Mouse (Mus musculus) limb, embryonic 14.5 days (tissue): Measurements from ENCODE around the gene Olfr867. TPM values are rescaled to one million over a fixed set of nuclear protein-coding genes. Genes with fewer than 3 reads are reported as not detected.

ENCODE experiments used
- ATAC-seq: fragments of 200-750 bp; cut with Nextera tagmentation; 2 replicates; pipeline ENCODE4 v1.8.0; 2017; ENCODE audit warnings: low read depth, moderate number of reproducible peaks, moderate TSS enrichment; ENCODE audit not compliant: low FRiP score
- DNase-seq: peaks from one replicate; pipeline ENCODE4 v3.0.0-alpha.2; 2015; ENCODE audit warnings: low spot score
- H3K27ac ChIP-seq: fragments of 300-500 bp; sonication (generic); replicated peaks from 2 replicates; pipeline ENCODE4 v1.5.1; 2014; ENCODE audit warnings: low read depth, mild to moderate bottlenecking, low read length, moderate library complexity, mixed read lengths
- H3K27me3 ChIP-seq: fragments of 300-500 bp; sonication (generic); 2 replicates; pipeline ENCODE4 v1.6.1; 2014; ENCODE audit warnings: low read length, mixed read lengths; ENCODE audit not compliant: control insufficient read depth, insufficient read depth
- H3K36me3 ChIP-seq: fragments of 300-500 bp; sonication (generic); 2 replicates; pipeline ENCODE4 v1.6.1; 2014; ENCODE audit warnings: mild to moderate bottlenecking, low read length, moderate library complexity, mixed read lengths; ENCODE audit not compliant: control insufficient read depth, insufficient read depth
- H3K4me1 ChIP-seq: fragments of 300-500 bp; sonication (generic); 2 replicates; pipeline ENCODE4 v1.6.1; 2014; ENCODE audit warnings: antibody characterized with exemption, low read length, mixed read lengths; ENCODE audit not compliant: control insufficient read depth, insufficient read depth
- H3K4me2 ChIP-seq: fragments of 300-500 bp; sonication (generic); replicated peaks from 2 replicates; pipeline ENCODE4 v1.6.1; 2014; ENCODE audit warnings: low read depth, mild to moderate bottlenecking, low read length, moderate library complexity; ENCODE audit not compliant: severe bottlenecking
- H3K4me3 ChIP-seq: fragments of 300-500 bp; sonication (generic); replicated peaks from 2 replicates; pipeline ENCODE4 v1.5.1; 2014; ENCODE audit warnings: low read length
- H3K9ac ChIP-seq: fragments of 300-500 bp; sonication (generic); 2 replicates; pipeline ENCODE4 v1.6.1; 2014; ENCODE audit warnings: mild to moderate bottlenecking, low read depth, low read length, moderate library complexity; ENCODE audit not compliant: severe bottlenecking
- H3K9me3 ChIP-seq: fragments of 300-500 bp; sonication (generic); 2 replicates; pipeline ENCODE4 v1.6.1; 2016; ENCODE audit warnings: low read length; ENCODE audit not compliant: control insufficient read depth
- POLR2A ChIP-seq: fragments of 200-500 bp; IDR thresholded peaks from 2 replicates; pipeline ENCODE4 v1.8.0; 2012; ENCODE audit warnings: inconsistent platforms, mild to moderate bottlenecking, moderate library complexity, borderline replicate concordance; ENCODE audit not compliant: insufficient read depth, insufficient read length; ENCODE audit errors: extremely low read depth
- WGBS: fragments of 180-500 bp; shearing (Covaris S2); extraction: QIAGEN DNeasy Blood & Tissue Kit; methylation state at CpG from one replicate; pipeline ENCODE4 v1.1.7; 2014; 5-methylcytosine and 5-hydroxymethylcytosine counted together
- microRNA-seq: library from miRNA; unstranded; fragments of <30 nt; microRNA quantifications from one replicate; pipeline ENCODE4, GENCODE M21; 2016
- polyA plus RNA-seq, 2 experiments: library from polyadenylated mRNA; depleted of rRNA in 1 of 2; stranded (reverse) in 1 of 2; unstranded in 1 of 2; fragments of >200 nt; fragmentation: Nextera tagmentation in 1 of 2; extraction: Ambion mirVana in 1 of 2; gene quantifications; 2 replicates each; pipeline versions ENCODE4 v1.2.1 to v1.2.3; 2012 to 2014

The Olfr867 gene
- polyA plus RNA-seq, 2 experiments: not detected

DNA sequence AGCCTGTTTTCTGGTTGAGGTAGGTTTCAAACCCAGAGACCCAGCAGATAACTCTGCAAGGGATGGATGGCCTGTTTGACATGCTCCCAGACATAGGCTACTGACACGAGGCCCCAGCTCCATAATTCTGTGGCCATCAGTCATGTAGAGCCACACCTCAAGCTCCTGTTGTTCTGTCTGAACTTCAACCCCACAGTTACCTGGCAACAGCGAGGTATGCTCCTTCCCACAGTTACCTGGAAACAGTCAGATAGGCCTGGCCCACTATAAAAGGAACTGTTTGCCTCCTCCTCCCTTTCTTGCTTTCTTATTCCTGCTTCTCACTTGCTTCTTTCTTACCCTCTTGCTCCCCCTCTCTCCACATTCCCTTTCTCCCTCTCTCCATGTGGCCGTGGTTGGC is 9.4 kb downstream of the Olfr867 start:
- no peak overlapping the region for H3K9ac ChIP-seq
- TF ChIP-seq POLR2A: no peak

DNA sequence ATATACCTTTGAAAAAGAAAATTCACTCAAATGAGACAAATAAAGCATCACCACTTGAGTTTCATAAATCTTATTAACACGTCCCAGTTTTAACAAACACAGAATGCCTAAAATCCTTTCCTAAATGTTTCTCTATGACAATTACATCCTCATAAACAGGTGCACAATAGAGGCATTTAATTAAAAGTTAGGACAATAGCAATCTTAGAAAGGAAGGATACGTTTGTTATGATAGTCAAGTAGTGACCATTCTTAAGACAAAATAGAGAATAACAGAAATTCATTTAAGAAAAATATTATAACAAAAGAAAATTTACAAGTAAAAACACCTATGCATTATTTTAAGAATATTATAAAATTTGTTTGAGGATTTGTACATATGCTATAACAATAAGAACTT is 29.4 kb downstream of the Olfr867 start, which contains the start of gene Olfr866:
Gene Olfr866, minus strand, starts transcription at position 101 of the 400 bp plus-strand sequence.
- WGBS: 78% methylated on average over 2 of the region's 2 CpGs
- no peak for ATAC-seq

More for the DNA sequence above, 9.4 kb downstream of the Olfr867 start:
- Histone ChIP-seq H3K27ac (no peak overlapping the region), H3K27me3 (no peaks in the 10 kb centered on the region), H3K4me3 (no peak overlapping the region), H3K9me3 (0 out of 2 replicates have a peak, but pooled peaks cover 5% of the 10 kb centered on the region), H3K36me3 (no peaks in the 10 kb centered on the region), H3K4me2 (no peak overlapping the region), H3K4me1 (no peaks in the 10 kb centered on the region)
- DNase-seq (no peak), ATAC-seq (no peak)
- 73% methylated on average over 3 of the region's 3 CpGs for WGBS

More for the DNA sequence above, 29.4 kb downstream of the Olfr867 start, which contains the start of gene Olfr866:
- Histone ChIP-seq H3K27ac (no peak within 1 kb of the TSS), H3K36me3 (no peaks in the 10 kb centered on the region), H3K4me1 (no peaks in the 10 kb centered on the region), H3K4me2 (no peak within 1 kb of the TSS), H3K27me3 (no peaks in the 10 kb centered on the region), H3K4me3 (no peak within 1 kb of the TSS), H3K9ac (no peak within 1 kb of the TSS), H3K9me3 (no peaks in the 10 kb centered on the region)
- no peak for TF ChIP-seq POLR2A
- no peak for DNase-seq

Small RNA genes within 50 kb of the gene (microRNA-seq; reads per million reads assigned to microRNA genes)
- not detected for gene Gm26231
- not detected for gene Gm44395

Other genes starting within 250 kb of the Olfr867 start
- gene Olfr860, start 207.8 kb downstream of the Olfr867 start, polyA plus RNA-seq (2012; rRNA removed): not detected in 2 replicates
- not detected in 2 replicates for gene Olfr860, start 207.8 kb downstream of the Olfr867 start, polyA plus RNA-seq (2014; fragmentation: Nextera tagmentation; extraction: Ambion mirVana)
- not detected in 2 replicates for gene Olfr862, start 169.6 kb downstream of the Olfr867 start, polyA plus RNA-seq (2012; rRNA removed)
- not detected in 2 replicates for gene Olfr862, start 169.6 kb downstream of the Olfr867 start, polyA plus RNA-seq (2014; fragmentation: Nextera tagmentation; extraction: Ambion mirVana)
- gene Olfr77, start 140.7 kb downstream of the Olfr867 start, polyA plus RNA-seq (2012; rRNA removed): not detected in 2 replicates
- 0.26 and 0.32 TPM in 2 replicates for gene Olfr77, start 140.7 kb downstream of the Olfr867 start, polyA plus RNA-seq (2014; fragmentation: Nextera tagmentation; extraction: Ambion mirVana)
- not detected in 2 replicates for gene Olfr866, start 29.5 kb downstream of the Olfr867 start, polyA plus RNA-seq (2012; rRNA removed)
- gene Olfr866, start 29.5 kb downstream of the Olfr867 start, polyA plus RNA-seq (2014; fragmentation: Nextera tagmentation; extraction: Ambion mirVana): not detected in 2 replicates
- not detected in 2 replicates for gene Olfr868, start 41.1 kb upstream of the Olfr867 start, polyA plus RNA-seq (2012; rRNA removed)
- not detected in 2 replicates for gene Olfr868, start 41.1 kb upstream of the Olfr867 start, polyA plus RNA-seq (2014; fragmentation: Nextera tagmentation; extraction: Ambion mirVana)
- not detected in 2 replicates for gene Olfr869, start 71.4 kb upstream of the Olfr867 start, polyA plus RNA-seq (2012; rRNA removed)
- gene Olfr869, start 71.4 kb upstream of the Olfr867 start, polyA plus RNA-seq (2014; fragmentation: Nextera tagmentation; extraction: Ambion mirVana): not detected in 2 replicates
- not detected in 2 replicates for gene Olfr870, start 116.5 kb upstream of the Olfr867 start, polyA plus RNA-seq (2012; rRNA removed)
- not detected in 2 replicates for gene Olfr870, start 116.5 kb upstream of the Olfr867 start, polyA plus RNA-seq (2014; fragmentation: Nextera tagmentation; extraction: Ambion mirVana)
- gene Olfr871, start 154.6 kb upstream of the Olfr867 start, polyA plus RNA-seq (2012; rRNA removed): not detected in 2 replicates
- gene Olfr871, start 154.6 kb upstream of the Olfr867 start, polyA plus RNA-seq (2014; fragmentation: Nextera tagmentation; extraction: Ambion mirVana): not detected in 2 replicates
- not detected in 2 replicates for gene Olfr872, start 179.6 kb upstream of the Olfr867 start, polyA plus RNA-seq (2012; rRNA removed)
- not detected in 2 replicates for gene Olfr872, start 179.6 kb upstream of the Olfr867 start, polyA plus RNA-seq (2014; fragmentation: Nextera tagmentation; extraction: Ambion mirVana)
- not detected in 2 replicates for gene Olfr39, start 224.8 kb upstream of the Olfr867 start, polyA plus RNA-seq (2012; rRNA removed)
- gene Olfr39, start 224.8 kb upstream of the Olfr867 start, polyA plus RNA-seq (2014; fragmentation: Nextera tagmentation; extraction: Ambion mirVana): not detected in 2 replicates
- not detected in 2 replicates for gene Olfr873, start 241.0 kb upstream of the Olfr867 start, polyA plus RNA-seq (2012; rRNA removed)
- gene Olfr873, start 241.0 kb upstream of the Olfr867 start, polyA plus RNA-seq (2014; fragmentation: Nextera tagmentation; extraction: Ambion mirVana): not detected in 2 replicates